Mouse (Mus musculus) forebrain, embryonic 16.5 days (tissue): Measurements from ENCODE around the gene Hspa12b. TPM values are rescaled to one million over a fixed set of nuclear protein-coding genes. Genes with fewer than 3 reads are reported as not detected.

Experiments used
- ATAC-seq: fragments of 200-750 bp; cut with Nextera tagmentation; 2 replicates; pipeline ENCODE4 v1.8.0; 2017; ENCODE audit warnings: mild to moderate bottlenecking, moderate library complexity
- H3K27ac ChIP-seq: fragments of 300-500 bp; sonication (generic); 2 replicates; pipeline ENCODE4 v1.5.1; 2014; ENCODE audit warnings: low read length, control low read depth
- H3K27me3 ChIP-seq: fragments of 300-500 bp; sonication (generic); replicated peaks from 2 replicates; pipeline ENCODE4 v1.6.1; 2014; ENCODE audit warnings: low read length; ENCODE audit not compliant: control insufficient read depth, insufficient read depth
- H3K36me3 ChIP-seq: fragments of 300-500 bp; sonication (generic); 2 replicates; pipeline ENCODE4 v1.6.1; 2014; ENCODE audit not compliant: control insufficient read depth, insufficient read depth
- H3K4me1 ChIP-seq: fragments of 300-500 bp; sonication (generic); replicated peaks from 2 replicates; pipeline ENCODE4 v1.6.1; 2014; ENCODE audit warnings: low read length; ENCODE audit not compliant: control insufficient read depth, insufficient read depth
- H3K4me2 ChIP-seq: fragments of 300-500 bp; sonication (generic); 2 replicates; pipeline ENCODE4 v1.6.1; 2014; ENCODE audit warnings: mild to moderate bottlenecking, low read length, control low read depth
- H3K4me3 ChIP-seq: fragments of 300-500 bp; sonication (generic); replicated peaks from 2 replicates; pipeline ENCODE4 v1.5.1; 2014; ENCODE audit warnings: mild to moderate bottlenecking, low read length, control low read depth
- H3K9ac ChIP-seq: fragments of 300-500 bp; sonication (generic); replicated peaks from 2 replicates; pipeline ENCODE4 v1.6.1; 2014; ENCODE audit warnings: low read depth, low read length, control low read depth
- H3K9me3 ChIP-seq: fragments of 300-500 bp; sonication (generic); 2 replicates; pipeline ENCODE4 v1.6.1; 2016; ENCODE audit warnings: low read length; ENCODE audit not compliant: control insufficient read depth
- WGBS: fragments of 180-500 bp; shearing (Covaris S2); extraction: QIAGEN DNeasy Blood & Tissue Kit; methylation state at CpG from one replicate; pipeline ENCODE4 v1.1.7; 2014; 5-methylcytosine and 5-hydroxymethylcytosine counted together
- polyA plus RNA-seq: library from polyadenylated mRNA; unstranded; fragments of >200 nt; fragmentation: Nextera tagmentation; extraction: Ambion mirVana; gene quantifications from 2 replicates; pipeline ENCODE4 v1.2.1, GENCODE M21; 2015

Hspa12b gene
- polyA plus RNA-seq, 1 experiment from 2014 or later: 4.7 TPM

GRCm38 (mm10) chr2:131125964-131126815 is 890 bp upstream of the Hspa12b start:
- Histone ChIP-seq H3K36me3 (no peaks in the 10 kb centered on the region), H3K27ac (no peak overlapping the region), H3K9ac (no peak overlapping the region), H3K4me3 (no peak overlapping the region), H3K27me3 (no peaks in the 10 kb centered on the region), H3K9me3 (no peaks in the 10 kb centered on the region), H3K4me1 (peaks cover 6% of the 10 kb centered on the region), H3K4me2 (no peak overlapping the region)
- ATAC-seq: no peak
- 47% methylated on average over 9 of the region's 9 CpGs for WGBS

- Histone ChIP-seq H3K27me3 (no peaks in the 10 kb centered on the region), H3K9me3 (no peaks in the 10 kb centered on the region), H3K4me1 (peaks cover 6% of the 10 kb centered on the region), H3K4me2 (no peak overlapping the region), H3K27ac (no peak overlapping the region), H3K4me3 (no peak overlapping the region), H3K9ac (no peak overlapping the region), H3K36me3 (no peaks in the 10 kb centered on the region)
- ATAC-seq: no peak
- 85% methylated on average over 5 of the region's 5 CpGs for WGBS
Measured at GRCm38 (mm10) chr2:131128211-131128610, 1.1 kb downstream of the Hspa12b start.

GRCm38 (mm10) chr2:131128636-131129157 is 1.6 kb downstream of the Hspa12b start:
- WGBS: 85% methylated on average over 3 of the region's 3 CpGs
- no peaks in the 10 kb centered on the region for H3K36me3 ChIP-seq
- peaks cover 6% of the 10 kb centered on the region for H3K4me1 ChIP-seq
- no peaks in the 10 kb centered on the region for H3K27me3 ChIP-seq
- H3K4me2 ChIP-seq: no peak overlapping the region
- H3K9ac ChIP-seq: no peak overlapping the region
- H3K4me3 ChIP-seq: no peak overlapping the region
- no peak for ATAC-seq
- no peaks in the 10 kb centered on the region for H3K9me3 ChIP-seq
- H3K27ac ChIP-seq: no peak overlapping the region

- Histone ChIP-seq H3K27me3 (no peaks in the 10 kb centered on the region), H3K4me1 (peaks cover 6% of the 10 kb centered on the region), H3K36me3 (no peaks in the 10 kb centered on the region), H3K9me3 (no peaks in the 10 kb centered on the region), H3K9ac (no peak overlapping the region), H3K27ac (no peak overlapping the region), H3K4me2 (no peak overlapping the region), H3K4me3 (no peak overlapping the region)
- no peak for ATAC-seq
- WGBS: 83% methylated on average over 5 of the region's 5 CpGs
Measured at GRCm38 (mm10) chr2:131129836-131130235, 2.8 kb downstream of the Hspa12b start.

- H3K9ac ChIP-seq: no peak overlapping the region
- WGBS: 92% methylated on average over 2 of the region's 2 CpGs
- no peak for ATAC-seq
Measured at GRCm38 (mm10) chr2:131130849-131131248, 3.8 kb downstream of the Hspa12b start.

GRCm38 (mm10) chr2:131132111-131132888 is 5.2 kb downstream of the Hspa12b start:
- 87% methylated on average over 10 of the region's 10 CpGs for WGBS
- Histone ChIP-seq H3K9me3 (no peaks in the 10 kb centered on the region), H3K4me1 (peaks cover 2% of the 10 kb centered on the region), H3K9ac (no peak overlapping the region), H3K27me3 (no peaks in the 10 kb centered on the region), H3K4me3 (no peak overlapping the region), H3K36me3 (no peaks in the 10 kb centered on the region), H3K27ac (no peak overlapping the region), H3K4me2 (no peak overlapping the region)
- ATAC-seq: no peak

More at GRCm38 (mm10) chr2:131130849-131131248, 3.8 kb downstream of the Hspa12b start:
- H3K27me3 ChIP-seq: no peaks in the 10 kb centered on the region
- H3K4me2 ChIP-seq: no peak overlapping the region
- H3K4me3 ChIP-seq: no peak overlapping the region
- peaks cover 6% of the 10 kb centered on the region for H3K4me1 ChIP-seq
- H3K9me3 ChIP-seq: no peaks in the 10 kb centered on the region
- H3K27ac ChIP-seq: no peak overlapping the region
- H3K36me3 ChIP-seq: no peaks in the 10 kb centered on the region

GRCm38 (mm10) chr2:131132930-131133547 is 6.0 kb downstream of the Hspa12b start, which contains the start of gene Gm11037:
TSS of gene Gm11037 (plus strand) at chr2:131133497.
- H3K9me3 ChIP-seq: no peaks in the 10 kb centered on the region
- WGBS: 89% methylated on average over 9 of the region's 9 CpGs
- H3K4me2 ChIP-seq: no peak within 1 kb of the TSS
- no peak within 1 kb of the TSS for H3K27ac ChIP-seq
- H3K4me3 ChIP-seq: no peak within 1 kb of the TSS
- no peak within 1 kb of the TSS for H3K9ac ChIP-seq
- no peaks in the 10 kb centered on the region for H3K4me1 ChIP-seq
- ATAC-seq: no peak
- no peaks in the 10 kb centered on the region for H3K27me3 ChIP-seq
- no peaks in the 10 kb centered on the region for H3K36me3 ChIP-seq

- Histone ChIP-seq H3K4me2 (no peak overlapping the region), H3K9ac (no peak overlapping the region), H3K9me3 (no peaks in the 10 kb centered on the region), H3K27me3 (no peaks in the 10 kb centered on the region), H3K4me1 (no peaks in the 10 kb centered on the region), H3K36me3 (no peaks in the 10 kb centered on the region), H3K27ac (no peak overlapping the region), H3K4me3 (no peak overlapping the region)
- WGBS: 57% methylated on average over 1 of the region's 1 CpGs
- no peak for ATAC-seq
Measured at GRCm38 (mm10) chr2:131134381-131134780, 7.3 kb downstream of the Hspa12b start.
